Mouse (Mus musculus) left cerebral cortex, postnatal 14 days (tissue): ENCODE data around the gene Ppdpf. TPM values are rescaled to one million over a fixed set of nuclear protein-coding genes. Genes with fewer than 3 reads are reported as not detected.

Experiments
- DNase-seq, 2 experiments: peaks; one replicate each; pipeline ENCODE4 v3.0.0; 2021 to 2022; ENCODE audit warnings: low spot score in 2 of 2, mixed read lengths in 1 of 2
- intact Hi-C: fragments of 180-260 bp; cut with DNase I; formaldehyde crosslinking; loops from one replicate; pipeline ENCODE4 v1.15.1; 2025
- total RNA-seq, 2 experiments: library from RNA; stranded (reverse); gene quantifications; 2 replicates each; pipeline ENCODE4 v1.2.3; 2021

The Ppdpf gene
- total RNA-seq, 2 experiments from 2014 or later, result 114 to 118 TPM

DNA sequence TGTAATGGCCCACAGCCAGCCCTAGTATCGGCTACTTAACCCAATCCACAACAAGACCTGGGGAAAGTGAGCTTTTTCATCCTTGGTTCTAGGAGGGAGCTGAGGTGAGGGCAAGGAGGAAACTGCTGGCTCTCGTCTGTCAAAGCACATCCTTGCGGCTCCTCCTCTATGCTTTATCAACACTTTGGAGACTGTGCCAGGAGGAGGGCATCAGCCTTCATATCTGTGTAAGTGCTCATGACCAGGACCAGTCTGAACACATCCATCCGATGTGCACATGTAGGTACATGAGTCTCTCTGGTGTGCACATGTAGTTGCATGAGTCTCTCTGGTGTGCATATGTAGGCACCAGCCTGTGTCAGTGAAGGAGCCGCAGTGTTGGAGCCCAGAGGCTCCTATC, 18.6 kb downstream of the Ppdpf start:
- intact Hi-C loops, result no loop called here
- DNase-seq, result no peak

DNA sequence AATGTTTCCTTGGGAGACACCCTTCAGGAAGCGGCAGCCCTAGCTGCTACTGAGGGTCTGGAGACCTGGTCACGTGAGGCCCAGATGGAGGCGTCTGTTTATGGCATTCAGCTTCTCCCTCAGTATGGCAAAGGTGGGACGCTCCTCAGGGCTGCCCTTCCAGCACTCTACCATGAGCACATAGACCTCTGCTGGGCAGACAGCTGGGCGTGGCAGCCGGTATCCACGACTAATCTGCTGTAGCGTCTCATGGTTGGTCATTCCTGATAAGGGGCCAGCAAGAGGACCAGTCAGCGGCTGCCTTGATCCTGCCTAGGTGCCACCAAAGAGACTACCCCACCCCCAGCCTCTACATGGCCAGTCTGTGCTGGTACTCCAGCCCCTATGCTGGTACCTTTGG, 19.1 kb downstream of the Ppdpf start:
- intact Hi-C loops, result no loop called here
- DNase-seq, result no peak

- intact Hi-C loops, result no loop called here
- no peak for DNase-seq
Measured at GRCm38 (mm10) chr2:181212389-181213020, 25.5 kb downstream of the Ppdpf start.

DNA sequence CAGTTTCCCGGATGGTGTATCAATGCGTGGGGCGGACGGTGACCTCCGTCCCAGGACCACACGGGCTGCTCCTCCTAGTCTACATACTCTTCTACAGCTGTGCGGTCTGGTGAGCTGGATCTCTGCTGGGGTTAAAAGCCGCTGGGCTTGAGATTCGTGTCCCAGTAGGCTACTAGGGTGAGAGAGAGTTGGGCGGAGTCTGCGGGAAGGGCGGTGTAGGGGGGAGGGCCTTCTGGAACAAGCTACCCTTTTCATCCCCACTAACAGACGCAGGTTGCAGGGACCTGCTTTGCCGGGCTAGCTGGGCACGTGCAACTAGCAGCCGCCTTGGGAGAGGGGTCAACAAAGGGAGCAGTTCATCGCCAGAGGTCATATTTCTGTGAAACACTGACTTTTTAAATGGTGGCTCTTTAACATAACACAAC, 26.0 kb downstream of the Ppdpf start, which contains the start of gene Srms:
TSS of gene Srms (minus strand) at position 165 of the 425 bp plus-strand sequence.
- no peak for DNase-seq
- intact Hi-C loops, result no loop called here

- intact Hi-C loops, result no loop called here
- DNase-seq, result no peak
Measured at GRCm38 (mm10) chr2:181216037-181216436, 29.0 kb downstream of the Ppdpf start.

- intact Hi-C loops, result no loop called here
- no peak for DNase-seq
Measured at GRCm38 (mm10) chr2:181218881-181219485, 31.9 kb downstream of the Ppdpf start.

- peak; percentile 40 to 62 for DNase-seq
- intact Hi-C loops, result no loop called here
Measured at GRCm38 (mm10) chr2:181219538-181220216, 32.6 kb downstream of the Ppdpf start, which contains the start of gene Fndc11. Fndc11 (plus strand) TSS chr2:181220013.

DNA sequence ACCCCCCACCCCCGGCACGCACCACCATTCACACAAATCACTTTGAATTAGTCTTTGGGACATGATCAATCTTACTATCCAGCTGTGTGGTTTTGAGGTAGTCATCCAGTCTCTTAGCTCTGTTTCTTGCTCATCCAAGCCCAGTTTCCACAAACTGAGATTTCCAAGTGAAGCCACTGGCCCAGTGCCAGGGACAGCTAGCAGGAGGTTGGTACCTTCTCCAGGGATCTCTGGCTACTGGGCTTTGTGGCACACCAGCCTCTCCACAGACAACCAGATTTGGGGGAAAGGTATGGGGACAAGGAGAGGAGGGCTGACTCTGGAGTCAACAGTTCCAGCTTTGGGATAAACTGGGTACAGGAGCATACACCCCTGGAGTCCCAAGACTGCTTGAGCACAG, 33.3 kb downstream of the Ppdpf start:
- no peak for DNase-seq
- intact Hi-C loops, result no loop called here

DNA sequence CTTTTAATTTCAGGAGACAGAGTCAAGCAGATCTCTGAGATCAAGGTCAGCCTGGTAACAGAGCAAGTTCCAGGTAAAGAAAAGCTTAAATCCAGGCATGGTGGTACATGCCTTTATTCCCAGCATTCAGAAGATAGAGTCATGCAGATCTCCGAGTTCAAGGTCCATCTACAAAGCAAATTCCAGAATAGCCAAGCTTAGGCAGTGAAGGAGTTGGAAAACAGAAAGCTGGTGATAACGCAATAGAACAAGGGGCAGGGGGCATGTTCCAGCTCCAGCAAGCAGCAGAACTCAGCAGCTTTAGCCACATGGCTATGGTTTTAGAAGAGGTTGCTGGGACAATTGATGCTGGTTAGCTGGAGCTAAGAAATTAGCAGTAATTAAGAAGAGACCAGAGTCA, 37.9 kb downstream of the Ppdpf start:
- intact Hi-C loops, result no loop called here
- DNase-seq, result no peak

DNA sequence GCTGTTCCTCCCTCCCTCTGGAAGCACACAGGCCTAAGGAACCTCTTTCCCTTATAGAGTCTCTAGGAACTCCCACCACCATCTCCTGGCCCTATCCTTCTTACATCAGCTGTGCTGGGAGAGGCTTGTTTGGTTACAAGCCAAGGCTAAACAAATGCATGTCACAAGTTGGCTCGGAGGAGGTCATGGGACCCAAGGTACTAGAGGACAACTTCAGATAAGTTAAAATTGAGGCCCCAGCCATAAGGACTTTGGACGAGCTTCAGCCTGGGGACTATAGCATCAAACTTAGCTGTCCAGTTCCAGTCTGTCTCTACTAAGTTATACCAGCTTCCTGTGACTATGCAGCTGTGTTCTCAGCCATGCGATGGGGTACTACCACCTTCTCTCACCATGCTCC, 40.1 kb downstream of the Ppdpf start:
- DNase-seq, result no peak
- intact Hi-C loops, result no loop called here

- intact Hi-C loops, result no loop called here
- DNase-seq, result no peak
Measured at GRCm38 (mm10) chr2:181228335-181228734, 41.3 kb downstream of the Ppdpf start.

GRCm38 (mm10) chr2:181231171-181231570, 44.1 kb downstream of the Ppdpf start:
- no peak for DNase-seq

GRCm38 (mm10) chr2:181233443-181233842, 46.4 kb downstream of the Ppdpf start:
- intact Hi-C loops, result no loop called here

More at GRCm38 (mm10) chr2:181231171-181231570, 44.1 kb downstream of the Ppdpf start:
- intact Hi-C loops, result no loop called here

GRCm38 (mm10) chr2:181234680-181235079, 47.6 kb downstream of the Ppdpf start:
- DNase-seq, result no peak
- intact Hi-C loops, result no loop called here

More at GRCm38 (mm10) chr2:181233443-181233842, 46.4 kb downstream of the Ppdpf start:
- DNase-seq, result no peak

DNA sequence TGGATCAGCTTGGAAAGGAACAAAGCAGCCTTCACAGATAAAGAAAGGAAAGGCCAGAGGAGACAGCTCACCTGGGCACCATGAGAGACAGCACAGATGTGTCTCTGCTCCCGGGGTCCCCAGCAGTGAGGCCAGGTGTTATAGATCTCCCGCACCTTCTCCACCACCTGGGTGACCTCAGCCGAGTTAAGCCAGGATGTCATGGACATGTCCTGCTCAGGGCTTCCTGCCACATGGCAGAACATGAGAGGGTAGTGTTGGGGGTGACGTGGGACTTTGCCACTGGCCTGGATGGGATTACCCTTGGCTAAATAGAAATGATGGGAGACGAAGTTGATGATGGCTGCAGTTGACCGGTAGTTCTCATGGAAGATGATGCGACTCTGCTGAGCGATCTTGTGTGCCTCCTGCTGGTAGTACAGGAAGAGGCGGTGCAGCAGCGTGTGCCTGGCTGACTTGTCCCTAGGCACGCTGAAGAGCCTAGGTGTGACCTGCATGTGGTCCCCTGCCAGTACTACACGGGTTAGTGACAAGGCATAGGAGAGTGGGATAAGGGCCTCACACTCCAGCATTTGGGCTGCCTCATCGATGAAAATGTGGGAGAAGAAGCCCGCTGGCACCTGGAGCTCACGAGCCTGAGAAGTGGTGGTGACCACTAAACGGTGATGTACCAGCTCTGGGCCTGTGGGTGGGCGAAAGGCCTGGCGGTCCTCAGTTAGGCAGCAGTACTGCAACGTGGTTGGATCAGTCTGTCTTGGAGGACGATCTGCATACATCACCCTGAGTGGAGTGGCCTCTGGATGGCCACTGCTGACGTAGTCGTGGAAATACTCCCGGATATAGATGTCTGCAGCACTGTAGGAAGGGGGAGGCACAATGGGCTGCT, 48.9 kb downstream of the Ppdpf start:
- no peak for DNase-seq
- intact Hi-C loops, result no loop called here

DNA sequence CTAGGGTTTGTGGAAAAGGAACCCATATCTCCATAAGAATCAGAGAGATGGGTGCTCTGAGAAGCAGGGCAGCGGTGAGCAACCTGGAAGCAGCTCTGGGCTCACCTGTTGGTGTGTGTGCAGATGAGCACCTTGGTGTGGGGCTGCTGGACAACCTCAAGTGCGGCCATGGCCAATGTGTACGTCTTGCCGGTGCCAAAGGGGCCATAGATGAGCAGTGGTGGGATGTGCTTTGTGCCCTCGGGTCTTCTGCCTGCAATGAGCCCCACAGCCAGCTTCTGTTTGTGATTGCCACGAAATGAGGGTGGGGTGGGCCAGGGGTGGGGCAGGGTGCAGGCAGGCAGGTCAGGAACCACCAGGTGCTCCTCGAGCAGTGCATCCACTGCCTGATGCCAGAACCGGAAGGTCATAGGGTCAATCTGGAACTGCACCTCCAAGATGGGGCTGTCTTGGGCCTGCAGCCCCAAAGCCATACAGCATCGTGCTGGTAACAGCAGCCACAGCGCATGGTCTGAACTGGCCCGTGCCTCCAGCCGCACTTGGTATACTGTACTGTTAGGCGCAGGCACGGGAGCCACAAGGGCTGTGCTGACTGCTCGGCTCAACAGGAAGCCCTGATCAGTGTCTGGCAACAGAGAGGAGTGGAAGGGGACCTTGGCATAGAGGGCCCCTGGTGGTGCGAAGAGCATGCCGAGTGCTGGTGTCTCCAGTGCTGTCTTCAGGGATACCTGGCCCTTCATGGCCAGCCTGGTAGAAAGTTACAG, 50.4 kb downstream of the Ppdpf start:
- intact Hi-C loops, result no loop called here
- DNase-seq, result no peak

GRCm38 (mm10) chr2:181238091-181238610, 51.1 kb downstream of the Ppdpf start:
- DNase-seq, result no peak
- intact Hi-C loops, result no loop called here
